Mouse (Mus musculus) lung, postnatal 0 days (tissue): ENCODE measurements at regions not wholly inside any gene's neighbourhood (a gene's known extent, or its start where the extent isn't known, plus 50 kb on each side); places are given as distances from the start of the nearest gene placed in this dataset.

Experiments used
- ATAC-seq: fragments of 200-750 bp; cut with Nextera tagmentation; 2 replicates; pipeline ENCODE4 v1.8.0; 2017; ENCODE audit warnings: moderate library complexity
- DNase-seq: peaks from one replicate; pipeline ENCODE4 v3.0.0-alpha.2; 2016; ENCODE audit warnings: low spot score
- H3K27ac ChIP-seq: fragments of 300-500 bp; sonication (generic); 2 replicates; pipeline ENCODE4 v1.5.1; 2014; ENCODE audit warnings: antibody characterized with exemption, mild to moderate bottlenecking, low read length, mixed read lengths
- H3K27me3 ChIP-seq: fragments of 300-500 bp; sonication (generic); replicated peaks from 2 replicates; pipeline ENCODE4 v1.6.1; 2014; ENCODE audit warnings: low read length, mixed read lengths; ENCODE audit not compliant: insufficient read depth
- H3K36me3 ChIP-seq: fragments of 300-500 bp; sonication (generic); 2 replicates; pipeline ENCODE4 v1.6.1; 2014; ENCODE audit warnings: low read length, mixed read lengths; ENCODE audit not compliant: insufficient read depth
- H3K4me1 ChIP-seq: fragments of 300-500 bp; sonication (generic); 2 replicates; pipeline ENCODE4 v1.6.1; 2014; ENCODE audit warnings: antibody characterized with exemption, low read depth, low read length, mixed read lengths; ENCODE audit not compliant: insufficient read depth
- H3K4me2 ChIP-seq: fragments of 300-500 bp; sonication (generic); replicated peaks from 2 replicates; pipeline ENCODE4 v1.6.1; 2014; ENCODE audit warnings: low read depth, mild to moderate bottlenecking, low read length, moderate library complexity, mixed read lengths
- H3K4me3 ChIP-seq: fragments of 300-500 bp; sonication (generic); 2 replicates; pipeline ENCODE4 v1.5.1; 2014; ENCODE audit warnings: low read depth, low read length
- H3K9ac ChIP-seq: fragments of 300-500 bp; sonication (generic); replicated peaks from 2 replicates; pipeline ENCODE4 v1.6.1; 2014; ENCODE audit warnings: low read depth, mild to moderate bottlenecking
- H3K9me3 ChIP-seq: fragments of 300-500 bp; sonication (generic); 2 replicates; pipeline ENCODE4 v1.6.1; 2016; ENCODE audit warnings: low read length, mixed read lengths
- CTCF ChIP-seq: IDR thresholded peaks from 2 replicates; pipeline ENCODE4 v1.5.1; 2016; ENCODE audit warnings: antibody characterized with exemption, mild to moderate bottlenecking
- EP300 ChIP-seq: IDR thresholded peaks from 2 replicates; pipeline ENCODE4 v1.6.1; 2016; ENCODE audit warnings: antibody characterized with exemption, mild to moderate bottlenecking, control low read depth
- WGBS: fragments of 180-500 bp; shearing (Covaris S2); extraction: QIAGEN DNeasy Blood & Tissue Kit; methylation state at CpG from one replicate; pipeline ENCODE4 v1.1.7; 2014; 5-methylcytosine and 5-hydroxymethylcytosine counted together

- ATAC-seq, result no peak
- Histone ChIP-seq H3K36me3 (no peaks in the 10 kb centered on the region), H3K9me3 (no peaks in the 10 kb centered on the region), H3K27me3 (no peaks in the 10 kb centered on the region), H3K9ac (no peak overlapping the region), H3K27ac (no peak overlapping the region), H3K4me3 (no peak overlapping the region), H3K4me2 (no peak overlapping the region), H3K4me1 (no peaks in the 10 kb centered on the region)
- 77% methylated on average over 8 of the region's 8 CpGs for WGBS
- DNase-seq, result no peak
- TF ChIP-seq CTCF, result no peak
- TF ChIP-seq EP300, result no peak
Measured at GRCm38 (mm10) chr16:25549542-25550110, 133.9 kb upstream of the Trp63 start.

GRCm38 (mm10) chr16:25557181-25557580 is 126.4 kb upstream of the Trp63 start:
- Histone ChIP-seq H3K4me1 (no peaks in the 10 kb centered on the region), H3K9me3 (no peaks in the 10 kb centered on the region), H3K36me3 (no peaks in the 10 kb centered on the region), H3K27ac (no peak overlapping the region), H3K4me2 (no peak overlapping the region), H3K4me3 (no peak overlapping the region), H3K27me3 (no peaks in the 10 kb centered on the region), H3K9ac (no peak overlapping the region)
- DNase-seq (no peak), ATAC-seq (no peak)
- 59% methylated on average over 3 of the region's 3 CpGs for WGBS
- TF ChIP-seq CTCF (no peak), EP300 (no peak)

GRCm38 (mm10) chr16:25580216-25580615 is 103.3 kb upstream of the Trp63 start:
- Histone ChIP-seq H3K27ac (no peak overlapping the region), H3K9me3 (no peaks in the 10 kb centered on the region), H3K4me3 (no peak overlapping the region), H3K27me3 (no peaks in the 10 kb centered on the region), H3K4me1 (no peaks in the 10 kb centered on the region), H3K9ac (no peak overlapping the region), H3K36me3 (no peaks in the 10 kb centered on the region), H3K4me2 (no peak overlapping the region)
- ATAC-seq, result no peak
- TF ChIP-seq EP300 (no peak), CTCF (no peak)
- 80% methylated on average over 6 of the region's 6 CpGs for WGBS
- no peak for DNase-seq

- H3K36me3 ChIP-seq, result no peaks in the 10 kb centered on the region
- ATAC-seq (peak; percentile 86), DNase-seq (peak; percentile 75)
- no peak overlapping the region for H3K4me3 ChIP-seq
- 43% methylated on average over 14 of the region's 14 CpGs for WGBS
- no peaks in the 10 kb centered on the region for H3K27me3 ChIP-seq
- H3K9me3 ChIP-seq, result no peaks in the 10 kb centered on the region
- no peak overlapping the region for H3K9ac ChIP-seq
- no peaks in the 10 kb centered on the region for H3K4me1 ChIP-seq
- H3K27ac ChIP-seq, result peak overlapping the region; percentile 86
- peak overlapping the region; percentile 38 for H3K4me2 ChIP-seq
- TF ChIP-seq CTCF (no peak), EP300 (no peak)
Measured at GRCm38 (mm10) chr16:25584337-25585069, 99.1 kb upstream of the Trp63 start.

- ATAC-seq (peak; percentile 19; the same call in 1 of the 2 replicates), DNase-seq (peak; percentile 17)
- 30% methylated on average over 7 of the region's 7 CpGs for WGBS
- Histone ChIP-seq H3K9ac (no peak overlapping the region), H3K4me1 (no peaks in the 10 kb centered on the region), H3K4me3 (no peak overlapping the region), H3K36me3 (no peaks in the 10 kb centered on the region), H3K9me3 (no peaks in the 10 kb centered on the region), H3K27me3 (no peaks in the 10 kb centered on the region), H3K4me2 (peak overlapping the region; percentile 38), H3K27ac (peak overlapping the region; percentile 86)
- TF ChIP-seq EP300 (no peak), CTCF (no peak)
Measured at GRCm38 (mm10) chr16:25585070-25585454, 98.5 kb upstream of the Trp63 start.

GRCm38 (mm10) chr16:25585953-25586352 is 97.6 kb upstream of the Trp63 start:
- Histone ChIP-seq H3K4me1 (no peaks in the 10 kb centered on the region), H3K4me2 (no peak overlapping the region), H3K36me3 (no peaks in the 10 kb centered on the region), H3K4me3 (no peak overlapping the region), H3K9me3 (no peaks in the 10 kb centered on the region), H3K27ac (no peak overlapping the region), H3K9ac (no peak overlapping the region), H3K27me3 (no peaks in the 10 kb centered on the region)
- 81% methylated on average over 3 of the region's 3 CpGs for WGBS
- TF ChIP-seq CTCF (no peak), EP300 (no peak)
- ATAC-seq, result no peak
- DNase-seq, result no peak
